Mouse (Mus musculus): ENCODE measurements at regions not wholly inside any gene's neighbourhood (a gene's known extent, or its start where the extent isn't known, plus 50 kb on each side); places are given as distances from the start of the nearest gene placed in this dataset.
A peak's percentile ranks its signal among the peaks of the same experiment; 100 is the strongest.
"Not testable (repeated sequence)": the region's sequence is repeated elsewhere in the genome, so short reads cannot be mapped to it uniquely, and the experiment has no call there.

DNA sequence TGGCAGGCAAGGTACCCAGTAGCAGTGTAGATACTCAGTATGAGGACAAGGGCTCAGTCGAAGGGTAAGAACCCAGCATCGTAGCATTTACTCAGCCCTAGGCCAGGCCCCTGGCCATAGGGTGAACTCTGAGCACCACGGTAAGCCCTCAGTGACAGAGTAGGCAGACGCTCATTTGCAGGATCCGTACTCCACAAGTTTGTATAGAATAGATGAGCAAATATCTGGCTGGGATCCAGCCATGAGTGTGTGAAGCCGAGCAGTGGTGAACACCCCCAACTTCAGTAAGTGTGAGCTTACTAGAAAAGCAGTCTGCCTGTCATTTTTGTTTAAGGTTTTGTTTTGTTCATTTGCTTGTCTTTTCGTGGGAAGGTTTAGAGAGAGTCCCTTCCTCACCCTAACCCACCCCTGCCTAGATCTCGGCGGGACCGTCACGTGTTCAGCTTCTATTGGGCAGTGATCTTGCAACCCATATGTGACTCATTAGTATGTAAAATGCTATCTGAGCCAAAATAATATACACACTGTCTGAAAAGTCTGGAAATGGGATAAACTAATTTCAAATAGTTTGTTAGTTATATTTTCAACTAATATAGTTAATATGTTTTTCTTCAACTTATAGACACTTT, 76.3 kb downstream of the Gm5447 start:
- peak overlapping the region; percentile 11; the same call in 1 of the 2 replicates for H3K4me2 ChIP-seq
- H3K36me3 ChIP-seq: no peaks in the 10 kb centered on the region
- H3K27me3 ChIP-seq: no peaks in the 10 kb centered on the region
- H3K9ac ChIP-seq: no peak overlapping the region
- H3K4me1 ChIP-seq: peaks cover 27% of the 10 kb centered on the region
- WGBS: 35% methylated on average over 11 of the region's 11 CpGs
- no peaks in the 10 kb centered on the region for H3K9me3 ChIP-seq
- no peak overlapping the region for H3K4me3 ChIP-seq
- H3K27ac ChIP-seq: peak overlapping the region; percentile 46
- ATAC-seq (ENCODE audit: borderline replicate concordance, extremely low read depth, low FRiP score, low TSS enrichment): peak; percentile 65

GRCm38 (mm10) chr13:31051586-31051985, 77.6 kb downstream of the Gm5447 start:
- ATAC-seq (ENCODE audit: borderline replicate concordance, extremely low read depth, low FRiP score, low TSS enrichment); H3K27me3 ChIP-seq; H3K4me3 ChIP-seq; H3K9ac ChIP-seq; H3K36me3 ChIP-seq; H3K9me3 ChIP-seq; H3K27ac ChIP-seq; H3K4me2 ChIP-seq: not testable (repeated sequence)
- H3K4me1 ChIP-seq: peaks cover 35% of the 10 kb centered on the region
- WGBS: 26% methylated on average over 3 of the region's 6 CpGs

DNA sequence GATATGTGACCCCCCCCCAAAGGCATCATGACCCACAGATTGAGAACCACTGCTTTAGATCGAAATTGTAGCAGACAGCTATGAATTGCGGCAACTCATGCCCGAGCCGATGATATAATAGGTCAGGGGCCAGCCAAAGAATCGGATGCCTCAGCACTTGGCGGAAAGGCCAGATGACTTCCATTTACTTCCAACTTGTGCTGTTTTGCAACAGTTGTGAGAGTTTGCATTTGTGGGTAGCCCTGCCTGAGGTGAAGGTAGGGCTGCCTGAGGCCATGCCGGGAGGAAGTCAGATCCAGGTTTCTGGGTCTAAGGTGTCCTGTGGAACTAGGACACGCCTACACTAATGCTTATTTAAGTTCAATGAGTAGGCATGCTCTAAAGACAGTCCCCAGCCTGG, 80.4 kb downstream of the Gm5447 start:
- peaks cover 38% of the 10 kb centered on the region for H3K4me1 ChIP-seq
- no peaks in the 10 kb centered on the region for H3K9me3 ChIP-seq
- H3K36me3 ChIP-seq: no peaks in the 10 kb centered on the region
- H3K9ac ChIP-seq: no peak overlapping the region
- H3K27me3 ChIP-seq: no peaks in the 10 kb centered on the region
- no peak overlapping the region for H3K4me2 ChIP-seq
- H3K4me3 ChIP-seq: no peak overlapping the region
- H3K27ac ChIP-seq: peak overlapping the region; percentile 75
- ATAC-seq (ENCODE audit: borderline replicate concordance, extremely low read depth, low FRiP score, low TSS enrichment): no peak
- 60% methylated on average over 8 of the region's 8 CpGs for WGBS

DNA sequence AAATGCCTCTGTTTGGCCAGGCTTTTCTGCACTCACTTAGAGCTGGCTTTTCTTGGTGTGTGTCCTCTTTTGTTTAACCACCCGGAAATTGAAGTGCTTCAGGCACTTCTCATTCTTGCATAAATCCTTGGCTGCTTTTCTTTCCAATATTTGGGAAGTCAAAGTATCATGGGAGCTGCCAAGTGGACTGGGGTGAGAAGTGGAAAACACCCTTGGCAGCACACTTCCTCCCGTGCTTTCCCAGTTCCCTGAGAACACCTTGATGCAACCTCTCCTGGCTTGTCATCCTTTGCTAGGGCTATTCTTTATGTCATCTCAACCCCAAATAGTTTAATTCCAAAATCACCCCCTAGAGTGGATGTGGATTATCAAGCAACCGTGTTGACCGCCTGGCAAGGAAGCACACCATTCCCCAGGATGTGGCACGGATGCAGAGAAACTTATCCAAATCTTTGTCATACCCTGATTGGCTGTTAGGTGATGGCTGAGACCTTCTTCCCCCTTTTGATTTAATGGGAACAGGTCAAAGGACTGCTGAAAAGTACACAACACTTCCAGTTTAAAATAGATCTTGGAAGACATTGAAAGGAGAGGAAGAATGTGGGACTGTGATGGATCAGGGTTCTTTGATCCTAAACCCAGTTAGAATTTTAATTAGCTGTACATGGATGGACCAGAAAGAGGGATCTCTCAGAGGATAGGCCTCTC, 81.5 kb downstream of the Gm5447 start:
- Histone ChIP-seq H3K9ac (no peak overlapping the region), H3K27me3 (no peaks in the 10 kb centered on the region), H3K4me1 (peaks cover 30% of the 10 kb centered on the region), H3K4me3 (no peak overlapping the region), H3K36me3 (no peaks in the 10 kb centered on the region), H3K4me2 (peak overlapping the region; percentile 6; the same call in 1 of the 2 replicates), H3K27ac (peak overlapping the region; percentile 83), H3K9me3 (no peaks in the 10 kb centered on the region)
- peak; percentile 88 for ATAC-seq (ENCODE audit: borderline replicate concordance, extremely low read depth, low FRiP score, low TSS enrichment)
- 25% methylated on average over 5 of the region's 5 CpGs for WGBS

- H3K36me3 ChIP-seq: no peaks in the 10 kb centered on the region
- ATAC-seq (ENCODE audit: borderline replicate concordance, extremely low read depth, low FRiP score, low TSS enrichment): peak; percentile 55
- H3K9ac ChIP-seq: no peak overlapping the region
- H3K4me2 ChIP-seq: no peak overlapping the region
- H3K4me3 ChIP-seq: no peak overlapping the region
- H3K4me1 ChIP-seq: peaks cover 28% of the 10 kb centered on the region
- no peaks in the 10 kb centered on the region for H3K9me3 ChIP-seq
- H3K27me3 ChIP-seq: no peaks in the 10 kb centered on the region
- peak overlapping the region; percentile 83 for H3K27ac ChIP-seq
- 43% methylated on average over 12 of the region's 12 CpGs for WGBS
Observed at GRCm38 (mm10) chr13:31056154-31056871, 82.3 kb downstream of the Gm5447 start.

GRCm38 (mm10) chr13:31060916-31061431, 87.0 kb downstream of the Gm5447 start:
- 46% methylated on average over 6 of the region's 6 CpGs for WGBS
- Histone ChIP-seq H3K4me1 (peaks cover 14% of the 10 kb centered on the region; the same call in 1 of the 2 replicates), H3K9ac (no peak overlapping the region), H3K4me3 (no peak overlapping the region), H3K9me3 (no peaks in the 10 kb centered on the region), H3K27ac (no peak overlapping the region), H3K36me3 (no peaks in the 10 kb centered on the region), H3K4me2 (no peak overlapping the region), H3K27me3 (no peaks in the 10 kb centered on the region)
- ATAC-seq (ENCODE audit: borderline replicate concordance, extremely low read depth, low FRiP score, low TSS enrichment): 0 out of 2 replicates have a peak, but pooled peaks have one; percentile 33

GRCm38 (mm10) chr13:31068343-31068742, 94.3 kb downstream of the Gm5447 start:
- Histone ChIP-seq H3K36me3 (no peaks in the 10 kb centered on the region), H3K4me1 (no peaks in the 10 kb centered on the region), H3K4me2 (no peak overlapping the region), H3K4me3 (no peak overlapping the region), H3K27ac (no peak overlapping the region), H3K9me3 (no peaks in the 10 kb centered on the region), H3K27me3 (no peaks in the 10 kb centered on the region), H3K9ac (no peak overlapping the region)
- WGBS: 60% methylated on average over 2 of the region's 2 CpGs
- ATAC-seq (ENCODE audit: borderline replicate concordance, extremely low read depth, low FRiP score, low TSS enrichment): no peak

DNA sequence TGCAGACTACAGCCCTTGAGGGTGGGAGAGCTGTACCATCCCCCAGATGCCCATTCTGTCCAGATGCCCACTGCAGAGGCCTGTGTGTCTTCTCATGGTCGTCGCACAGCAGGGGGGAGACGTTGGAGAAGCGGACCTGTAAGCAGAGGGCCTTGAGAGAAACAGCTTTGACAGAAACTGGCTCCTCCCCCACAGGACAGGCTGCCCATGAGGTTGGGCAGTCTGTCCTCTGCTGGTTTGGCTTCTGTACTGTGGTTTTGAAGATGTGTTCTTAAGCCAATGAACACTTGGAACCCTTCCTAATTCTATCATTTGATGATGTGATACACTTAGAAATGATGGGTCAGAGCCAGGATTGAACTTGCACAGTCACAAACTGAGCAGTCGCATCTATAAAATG, 102.5 kb downstream of the Gm5447 start:
- peak; percentile 84 for ATAC-seq (ENCODE audit: borderline replicate concordance, extremely low read depth, low FRiP score, low TSS enrichment)
- H3K27me3 ChIP-seq: peaks cover 13% of the 10 kb centered on the region

DNA sequence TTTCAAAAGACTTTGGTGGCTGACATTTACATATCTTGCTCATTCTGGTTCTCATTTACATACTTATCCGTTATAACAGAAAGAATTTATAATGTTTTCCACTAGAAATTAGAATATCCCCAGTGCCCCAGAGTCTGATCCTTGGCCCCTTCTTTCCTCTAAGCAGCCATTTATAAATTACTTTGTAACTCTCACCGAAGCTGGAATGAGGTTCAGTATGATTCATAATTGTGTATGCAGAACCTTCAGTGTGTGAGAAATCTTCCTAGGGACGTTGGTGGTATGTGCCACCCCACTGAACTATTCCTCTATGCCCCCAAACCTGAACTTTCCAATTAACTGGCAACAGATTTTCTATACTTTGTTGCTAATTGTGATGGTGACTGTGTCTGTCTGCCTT, 104.7 kb downstream of the Gm5447 start:
- Histone ChIP-seq H3K27ac (no peak overlapping the region), H3K9ac (no peak overlapping the region), H3K36me3 (no peaks in the 10 kb centered on the region), H3K27me3 (peaks cover 13% of the 10 kb centered on the region), H3K4me1 (peaks cover 17% of the 10 kb centered on the region; the same call in 1 of the 2 replicates), H3K4me2 (no peak overlapping the region), H3K9me3 (no peaks in the 10 kb centered on the region), H3K4me3 (no peak overlapping the region)
- 60% methylated on average over 3 of the region's 3 CpGs for WGBS
- ATAC-seq (ENCODE audit: borderline replicate concordance, extremely low read depth, low FRiP score, low TSS enrichment): no peak

More for the DNA sequence above, 102.5 kb downstream of the Gm5447 start:
- WGBS: 35% methylated on average over 5 of the region's 5 CpGs
- Histone ChIP-seq H3K9ac (no peak overlapping the region), H3K4me2 (no peak overlapping the region), H3K4me3 (no peak overlapping the region), H3K9me3 (no peaks in the 10 kb centered on the region), H3K27ac (peak overlapping the region; percentile 47; the same call in 1 of the 2 replicates), H3K4me1 (peaks cover 17% of the 10 kb centered on the region; the same call in 1 of the 2 replicates), H3K36me3 (no peaks in the 10 kb centered on the region)

- Histone ChIP-seq H3K9ac (no peak overlapping the region), H3K9me3 (no peaks in the 10 kb centered on the region), H3K4me2 (no peak overlapping the region), H3K4me1 (peaks cover 17% of the 10 kb centered on the region; the same call in 1 of the 2 replicates), H3K36me3 (no peaks in the 10 kb centered on the region), H3K27me3 (peaks cover 19% of the 10 kb centered on the region), H3K27ac (no peak overlapping the region), H3K4me3 (no peak overlapping the region)
- no peak for ATAC-seq (ENCODE audit: borderline replicate concordance, extremely low read depth, low FRiP score, low TSS enrichment)
- WGBS: 35% methylated on average over 4 of the region's 4 CpGs
Observed at GRCm38 (mm10) chr13:31080215-31080614, 106.2 kb downstream of the Gm5447 start.

- H3K36me3 ChIP-seq: no peaks in the 10 kb centered on the region
- H3K27me3 ChIP-seq: peaks cover 19% of the 10 kb centered on the region
- ATAC-seq (ENCODE audit: borderline replicate concordance, extremely low read depth, low FRiP score, low TSS enrichment): no peak
- 15% methylated on average over 13 of the region's 13 CpGs for WGBS
- no peak overlapping the region for H3K4me3 ChIP-seq
- no peaks in the 10 kb centered on the region for H3K9me3 ChIP-seq
- peaks cover 4% of the 10 kb centered on the region; the same call in 1 of the 2 replicates for H3K4me1 ChIP-seq
- H3K4me2 ChIP-seq: 0 out of 2 replicates have a peak overlapping the region, but pooled peaks have one; percentile 4
- no peak overlapping the region for H3K27ac ChIP-seq
- H3K9ac ChIP-seq: no peak overlapping the region
Observed at GRCm38 (mm10) chr13:31082448-31083140, 108.6 kb downstream of the Gm5447 start.

Data from lung, embryonic 15.5 days (tissue).